Mouse (Mus musculus) heart, adult 2 months (tissue): ENCODE data around the gene Tnk1. TPM values are rescaled to one million over a fixed set of nuclear protein-coding genes. Genes with fewer than 3 reads are reported as not detected.

ENCODE experiments used
- DNase-seq, 2 experiments: peaks; one replicate each; pipeline ENCODE4 v3.0.0; 2021
- H3K27ac ChIP-seq: fragments of 200-600 bp; 2 replicates; pipeline ENCODE4 v1.8.1; 2022
- H3K27me3 ChIP-seq: fragments of 200-500 bp; 2 replicates; pipeline ENCODE4 v1.6.1; 2012; ENCODE audit warnings: mild to moderate bottlenecking, low read length, inconsistent platforms, mixed read lengths; ENCODE audit not compliant: control insufficient read depth, insufficient read depth
- H3K36me3 ChIP-seq: fragments of 200-500 bp; 2 replicates; pipeline ENCODE4 v1.6.1; 2012; ENCODE audit warnings: low read length, inconsistent platforms; ENCODE audit not compliant: control insufficient read depth, insufficient read depth
- H3K4me1 ChIP-seq: fragments of 200-500 bp; 2 replicates; pipeline ENCODE4 v1.6.1; 2011; ENCODE audit warnings: low read length; ENCODE audit not compliant: control insufficient read depth, insufficient read depth
- H3K4me3 ChIP-seq: fragments of 200-600 bp; 2 replicates; pipeline ENCODE4 v1.8.1; 2022
- H3K79me2 ChIP-seq: fragments of 200-500 bp; replicated peaks from 2 replicates; pipeline ENCODE4 v1.6.1; 2012; ENCODE audit warnings: mild to moderate bottlenecking, inconsistent platforms, low read length, moderate library complexity, mixed read lengths; ENCODE audit not compliant: control insufficient read depth, insufficient read depth
- H3K9ac ChIP-seq: fragments of 200-500 bp; 2 replicates; pipeline ENCODE4 v1.6.1; 2012; ENCODE audit warnings: low read depth, mild to moderate bottlenecking, control low read depth, inconsistent platforms, low read length, mixed read lengths
- CTCF ChIP-seq: fragments of 200-600 bp; IDR thresholded peaks from 2 replicates; pipeline ENCODE4 v1.8.1; 2022; ENCODE audit warnings: antibody characterized with exemption, mild to moderate bottlenecking, moderate library complexity
- EP300 ChIP-seq: fragments of 200-500 bp; IDR thresholded peaks from 2 replicates; pipeline ENCODE4 v1.6.1; 2011; ENCODE audit warnings: low read depth, low read length, control low read depth; ENCODE audit not compliant: insufficient read depth
- POLR2A ChIP-seq: fragments of 200-500 bp; IDR thresholded peaks from 2 replicates; pipeline ENCODE4 v1.6.1; 2011; ENCODE audit warnings: mild to moderate bottlenecking, low read depth, low read length, control low read depth; ENCODE audit not compliant: insufficient read depth
- WGBS: fragments of 180-500 bp; shearing (Covaris S2); methylation state at CpG from one replicate; pipeline ENCODE4 v1.1.7; 2018; 5-methylcytosine and 5-hydroxymethylcytosine counted together
- intact Hi-C: fragments of 180-260 bp; cut with DNase I; formaldehyde crosslinking; loops from one replicate; pipeline ENCODE4 v1.15.1; 2025
- polyA plus RNA-seq: library from polyadenylated mRNA; depleted of rRNA; stranded (reverse); fragments of >200 nt; gene quantifications from 2 replicates; pipeline ENCODE4 v1.2.3, GENCODE M21; 2012
- total RNA-seq, 2 experiments: library from RNA; stranded (reverse); gene quantifications; 2 replicates each; pipeline ENCODE4 v1.2.3; 2021

Tnk1 gene
- total and polyA plus RNA-seq, 3 experiments = 0.68 TPM; not detected in 2

DNA sequence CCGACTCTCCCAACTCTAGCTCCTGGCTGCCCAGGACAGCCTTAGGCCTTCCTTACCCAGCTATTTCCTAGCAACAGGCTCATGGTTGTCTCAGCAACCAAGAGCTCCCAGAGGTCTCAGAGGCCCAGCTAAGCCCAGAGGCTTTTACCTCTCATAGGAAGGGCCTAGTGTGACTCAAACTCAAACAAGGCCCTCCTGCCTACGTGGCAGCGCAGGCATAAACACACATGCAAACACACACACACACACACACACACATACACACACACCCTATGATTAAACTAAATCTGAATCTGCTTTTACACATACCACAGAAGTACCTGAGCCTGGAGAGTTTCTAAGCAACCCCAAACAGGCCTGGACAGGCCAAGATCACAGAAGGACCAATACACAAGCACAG is 19.9 kb upstream of the Tnk1 start:
- Histone ChIP-seq H3K4me3 (no peak overlapping the region), H3K27ac (no peak overlapping the region; the same call in 1 of the 2 replicates), H3K27me3 (no peaks in the 10 kb centered on the region), H3K4me1 (peaks cover 5% of the 10 kb centered on the region), H3K36me3 (no peaks in the 10 kb centered on the region), H3K79me2 (no peaks in the 10 kb centered on the region), H3K9ac (no peak overlapping the region)
- DNase-seq = no peak
- TF ChIP-seq POLR2A = no peak
- TF ChIP-seq EP300 = no peak
- TF ChIP-seq CTCF = no peak
- WGBS = 79% methylated on average over 3 of the region's 3 CpGs
- intact Hi-C loops = loop anchor here (2.0 kb wide), 1 partner anchor 42 kb away; the partner anchor contains the start of gene Nlgn2

DNA sequence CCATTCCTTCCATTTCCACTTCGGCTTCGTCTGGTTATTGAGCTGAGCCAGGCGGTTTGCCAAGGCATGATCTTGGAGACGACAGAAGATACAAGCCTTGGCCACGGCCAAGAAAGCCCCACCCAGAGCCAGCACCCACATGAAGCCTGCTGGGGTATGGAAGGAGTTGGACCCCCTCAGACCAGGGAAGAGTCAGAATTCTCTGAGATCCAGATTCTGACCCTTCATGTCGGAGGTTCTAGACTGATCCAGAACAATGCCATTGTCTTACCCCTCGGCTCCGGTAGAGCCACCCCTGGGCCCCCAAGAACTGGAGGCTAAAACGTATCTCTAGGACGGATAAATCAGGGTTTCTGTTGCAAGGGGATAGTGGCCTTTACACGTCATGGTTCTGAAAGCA is 19.3 kb upstream of the Tnk1 start, which contains the start of gene Tmem95:
Tmem95 (minus strand) TSS at position 141 of the 400 bp plus-strand sequence.
- H3K27me3 ChIP-seq = no peaks in the 10 kb centered on the region
- H3K27ac ChIP-seq = peak within 1 kb of the TSS; percentile 24; the same call in 1 of the 2 replicates
- H3K36me3 ChIP-seq = no peaks in the 10 kb centered on the region
- TF ChIP-seq POLR2A = no peak
- TF ChIP-seq EP300 = no peak
- TF ChIP-seq CTCF = no peak
- no peaks in the 10 kb centered on the region for H3K79me2 ChIP-seq
- no peak for DNase-seq
- peak within 1 kb of the TSS; percentile 13; the same call in 1 of the 2 replicates for H3K4me3 ChIP-seq
- WGBS = 74% methylated on average over 11 of the region's 11 CpGs
- intact Hi-C loops = loop anchor here (2.0 kb wide), 5 partner anchors 41 to 195 kb away; partner anchors contain the start of genes Nlgn2, Polr2a and Senp3
- peaks cover 5% of the 10 kb centered on the region for H3K4me1 ChIP-seq
- H3K9ac ChIP-seq = no peak within 1 kb of the TSS

DNA sequence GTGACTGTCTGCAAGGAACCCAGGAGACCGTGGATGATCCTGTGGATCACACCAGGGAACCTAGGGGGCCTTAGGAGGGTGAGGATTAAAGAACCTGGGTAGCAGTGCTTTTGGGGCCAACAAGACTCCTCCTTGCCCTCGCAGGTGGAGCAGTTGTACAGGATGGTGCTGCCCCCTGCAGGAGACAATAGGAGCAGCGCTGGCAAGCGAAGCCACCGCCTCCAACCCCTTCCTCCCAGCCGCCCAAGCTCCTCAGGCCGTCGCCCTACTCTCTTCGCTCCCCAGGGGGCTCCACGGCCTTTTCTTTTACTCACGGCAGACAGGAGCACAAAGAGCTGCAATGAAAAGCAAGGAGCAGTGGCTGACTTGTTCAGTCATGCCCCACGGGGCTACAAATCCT is 18.3 kb upstream of the Tnk1 start:
- H3K4me1 ChIP-seq = peaks cover 5% of the 10 kb centered on the region
- 3% methylated on average over 12 of the region's 12 CpGs for WGBS
- H3K9ac ChIP-seq = no peak overlapping the region
- H3K27ac ChIP-seq = peak overlapping the region; percentile 79
- intact Hi-C loops = loop anchor here (2.0 kb wide), 4 partner anchors 74 to 194 kb away; partner anchors contain the start of genes Polr2a and Senp3
- DNase-seq = peak; percentile 88 to 89
- no peaks in the 10 kb centered on the region for H3K36me3 ChIP-seq
- TF ChIP-seq POLR2A (peak; percentile 31; the same call in 1 of the 2 replicates), CTCF (peak; percentile 98), EP300 (peak; percentile 89)
- H3K79me2 ChIP-seq = no peaks in the 10 kb centered on the region
- H3K4me3 ChIP-seq = peak overlapping the region; percentile 13; the same call in 1 of the 2 replicates
- no peaks in the 10 kb centered on the region for H3K27me3 ChIP-seq

DNA sequence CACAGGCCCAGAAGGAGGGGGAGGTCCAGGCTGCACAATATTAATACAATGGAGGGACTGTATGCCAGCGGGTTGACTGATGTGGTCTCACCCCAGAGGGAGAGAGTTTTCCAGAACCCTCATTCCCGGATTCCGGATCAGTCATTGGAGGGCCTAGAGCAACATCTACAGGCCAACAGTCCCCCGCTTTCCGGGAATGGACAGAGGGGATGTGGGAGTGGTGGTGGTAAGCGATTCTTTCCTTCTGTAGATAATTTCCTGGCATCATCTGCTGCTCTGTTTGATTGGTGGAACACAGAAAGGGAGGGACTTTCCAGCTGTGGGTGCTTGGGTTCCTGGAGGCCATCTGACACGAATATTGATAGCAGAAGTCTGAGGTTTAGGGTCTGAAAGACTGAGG is 17.7 kb upstream of the Tnk1 start:
- Histone ChIP-seq H3K27me3 (no peaks in the 10 kb centered on the region), H3K9ac (no peak overlapping the region), H3K36me3 (no peaks in the 10 kb centered on the region), H3K79me2 (no peaks in the 10 kb centered on the region), H3K27ac (peak overlapping the region; percentile 79), H3K4me3 (peak overlapping the region; percentile 0; the same call in 1 of the 2 replicates), H3K4me1 (peaks cover 3% of the 10 kb centered on the region)
- DNase-seq = peak; percentile 64 to 76
- WGBS = 28% methylated on average over 7 of the region's 7 CpGs
- intact Hi-C loops = loop anchor here (2.0 kb wide), 4 partner anchors 73 to 193 kb away; partner anchors contain the start of genes Polr2a and Senp3
- TF ChIP-seq CTCF = peak; percentile 47
- TF ChIP-seq POLR2A = 0 out of 2 replicates have a peak, but pooled peaks have one; percentile 38
- TF ChIP-seq EP300 = peak; percentile 82; the same call in 1 of the 2 replicates

DNA sequence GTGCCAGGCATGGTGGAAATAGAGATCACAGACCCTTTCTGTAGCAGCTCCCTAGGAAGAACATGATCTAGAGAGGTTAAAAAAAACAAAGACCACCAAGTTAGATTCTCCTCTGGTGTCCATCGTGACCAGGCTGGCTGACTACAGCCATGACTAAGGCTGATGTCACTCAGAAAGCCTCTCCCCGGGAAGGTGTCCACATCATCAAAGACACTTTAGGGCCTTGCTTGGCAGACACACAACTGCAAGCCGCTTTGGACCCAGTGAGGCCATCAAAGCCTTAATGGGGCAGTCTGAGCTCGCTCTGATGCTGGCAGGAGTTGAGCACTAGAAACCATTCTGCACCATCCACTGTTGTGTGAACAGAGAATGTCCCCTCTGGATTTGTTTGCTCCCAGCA is 13.9 kb upstream of the Tnk1 start:
- Histone ChIP-seq H3K36me3 (no peaks in the 10 kb centered on the region), H3K4me1 (peaks cover 3% of the 10 kb centered on the region; the same call in 1 of the 2 replicates), H3K4me3 (no peak overlapping the region), H3K27me3 (no peaks in the 10 kb centered on the region), H3K79me2 (no peaks in the 10 kb centered on the region), H3K27ac (no peak overlapping the region), H3K9ac (no peak overlapping the region)
- intact Hi-C loops = no loop called here
- TF ChIP-seq EP300 = no peak
- TF ChIP-seq CTCF = no peak
- no peak for TF ChIP-seq POLR2A
- WGBS = 70% methylated on average over 4 of the region's 4 CpGs
- no peak for DNase-seq

DNA sequence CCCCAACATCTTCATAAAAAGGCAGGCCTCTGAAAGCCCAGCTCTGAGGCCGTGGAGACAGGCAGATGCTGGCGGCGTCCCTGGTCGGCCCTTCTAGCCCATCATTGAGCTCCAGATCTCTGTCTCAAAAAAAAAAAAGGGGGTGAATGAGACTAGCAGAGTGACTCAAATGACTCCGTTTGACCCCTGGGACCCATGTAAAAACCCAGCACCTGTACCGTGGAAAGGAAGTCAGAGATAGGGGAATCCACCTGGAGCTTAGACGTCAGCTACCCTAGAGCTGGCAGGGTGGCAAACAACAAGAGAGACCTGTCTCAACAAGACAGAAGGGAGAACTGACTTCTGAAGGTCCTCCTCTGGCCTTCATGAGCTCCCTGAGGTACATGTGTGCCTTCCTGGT is 13.3 kb upstream of the Tnk1 start:
- WGBS = 88% methylated on average over 7 of the region's 7 CpGs
- no peak for DNase-seq
- Histone ChIP-seq H3K4me1 (peaks cover 3% of the 10 kb centered on the region; the same call in 1 of the 2 replicates), H3K36me3 (no peaks in the 10 kb centered on the region), H3K9ac (no peak overlapping the region), H3K27me3 (no peaks in the 10 kb centered on the region), H3K79me2 (no peaks in the 10 kb centered on the region), H3K4me3 (no peak overlapping the region), H3K27ac (no peak overlapping the region)
- TF ChIP-seq EP300 (no peak), CTCF (no peak), POLR2A (no peak)
- intact Hi-C loops = no loop called here
